Mouse (Mus musculus): Measurements from ENCODE around the gene Camk1d.

DNA sequence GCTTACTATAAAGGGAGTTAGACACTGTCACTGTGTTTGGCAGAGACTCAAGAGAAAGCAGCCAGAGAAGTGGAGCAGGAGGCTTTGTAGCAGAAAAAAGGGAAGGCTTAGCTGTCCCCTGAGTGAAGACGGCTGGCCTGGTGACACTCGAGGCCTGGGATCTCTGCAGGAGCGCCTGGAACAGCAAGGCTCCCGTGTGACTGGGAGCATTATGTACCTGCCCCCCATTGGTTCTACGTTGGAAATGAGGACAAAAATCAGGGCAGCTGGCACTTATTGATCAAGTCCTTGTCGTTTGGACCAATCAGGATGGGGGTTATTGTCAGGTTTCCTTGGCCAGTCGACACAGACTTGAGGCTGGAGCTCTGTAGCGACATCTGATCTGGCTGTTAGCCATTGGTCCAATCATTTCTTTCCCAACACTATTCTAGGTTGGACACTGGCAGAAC, 195.1 kb downstream of the Camk1d start:
- TF ChIP-seq ZC3H11A (IDR thresholded peaks at IDR 0.05; ENCODE audit: borderline replicate concordance, low read depth, low read length) (no peak), ZNF384 (IDR thresholded peaks at IDR 0.05; ENCODE audit: low read depth, low read length) (no peak), CHD2 (IDR thresholded peaks at IDR 0.05; ENCODE audit: low read depth, low read length) (no peak), MAFK (IDR thresholded peaks at IDR 0.05; ENCODE audit: insufficient read depth, low read depth, low read length) (no peak), HCFC1 (IDR thresholded peaks at IDR 0.05; ENCODE audit: borderline replicate concordance, insufficient read depth, low read length) (no peak)
